Mouse (Mus musculus) hindbrain, postnatal 0 days (tissue): ENCODE measurements around the gene Rbms1. TPM values are rescaled to one million over a fixed set of nuclear protein-coding genes. Genes with fewer than 3 reads are reported as not detected.
"Not testable (repeated sequence)": the region's sequence is repeated elsewhere in the genome, so short reads cannot be mapped to it uniquely, and the experiment has no call there.

Experiments used
- ATAC-seq: fragments of 200-750 bp; cut with Nextera tagmentation; 2 replicates; pipeline ENCODE4 v1.8.0; 2017; ENCODE audit warnings: mild to moderate bottlenecking, moderate TSS enrichment, moderate library complexity
- DNase-seq: peaks from one replicate; pipeline ENCODE4 v3.0.0-alpha.2; 2015; ENCODE audit warnings: low spot score
- H3K27ac ChIP-seq: fragments of 300-500 bp; sonication (generic); 2 replicates; pipeline ENCODE4 v1.5.1; 2014; ENCODE audit warnings: mild to moderate bottlenecking
- H3K27me3 ChIP-seq: fragments of 300-500 bp; sonication (generic); 2 replicates; pipeline ENCODE4 v1.6.1; 2014; ENCODE audit warnings: low read length, mixed read lengths; ENCODE audit not compliant: insufficient read depth
- H3K36me3 ChIP-seq: fragments of 300-500 bp; sonication (generic); 2 replicates; pipeline ENCODE4 v1.6.1; 2014; ENCODE audit warnings: low read length, mixed read lengths; ENCODE audit not compliant: insufficient read depth
- H3K4me1 ChIP-seq: fragments of 300-500 bp; sonication (generic); 2 replicates; pipeline ENCODE4 v1.6.1; 2014; ENCODE audit warnings: antibody characterized with exemption, low read length, mixed read lengths; ENCODE audit not compliant: insufficient read depth
- H3K4me2 ChIP-seq: fragments of 300-500 bp; sonication (generic); 2 replicates; pipeline ENCODE4 v1.6.1; 2014; ENCODE audit warnings: low read depth, mild to moderate bottlenecking, low read length, moderate library complexity, mixed read lengths
- H3K4me3 ChIP-seq: fragments of 300-500 bp; sonication (generic); 2 replicates; pipeline ENCODE4 v1.5.1; 2014; ENCODE audit warnings: low read length
- H3K9ac ChIP-seq: fragments of 300-500 bp; sonication (generic); replicated peaks from 2 replicates; pipeline ENCODE4 v1.6.1; 2014; ENCODE audit warnings: mild to moderate bottlenecking, low read length, moderate library complexity, mixed read lengths
- H3K9me3 ChIP-seq: fragments of 300-500 bp; sonication (generic); 2 replicates; pipeline ENCODE4 v1.6.1; 2016; ENCODE audit warnings: low read length, mixed read lengths
- CTCF ChIP-seq: IDR thresholded peaks from 2 replicates; pipeline ENCODE4 v1.5.1; 2016; ENCODE audit warnings: antibody characterized with exemption, control low read depth, low read depth
- WGBS: fragments of 180-500 bp; shearing (Covaris S2); extraction: QIAGEN DNeasy Blood & Tissue Kit; methylation state at CpG from one replicate; pipeline ENCODE4 v1.1.7; 2014; 5-methylcytosine and 5-hydroxymethylcytosine counted together
- polyA plus RNA-seq: library from polyadenylated mRNA; unstranded; fragments of >200 nt; fragmentation: Nextera tagmentation; extraction: Ambion mirVana; gene quantifications from 2 replicates; pipeline ENCODE4 v1.2.1, GENCODE M21; 2015
- total RNA-seq: library from RNA; depleted of rRNA; stranded (reverse); fragments of >200 nt; gene quantifications from 2 replicates; pipeline ENCODE4 v1.2.3, GENCODE M21; 2014

Gene Rbms1
- total and polyA plus RNA-seq, 2 experiments from 2014 or later = 66.2 to 69.7 TPM

DNA sequence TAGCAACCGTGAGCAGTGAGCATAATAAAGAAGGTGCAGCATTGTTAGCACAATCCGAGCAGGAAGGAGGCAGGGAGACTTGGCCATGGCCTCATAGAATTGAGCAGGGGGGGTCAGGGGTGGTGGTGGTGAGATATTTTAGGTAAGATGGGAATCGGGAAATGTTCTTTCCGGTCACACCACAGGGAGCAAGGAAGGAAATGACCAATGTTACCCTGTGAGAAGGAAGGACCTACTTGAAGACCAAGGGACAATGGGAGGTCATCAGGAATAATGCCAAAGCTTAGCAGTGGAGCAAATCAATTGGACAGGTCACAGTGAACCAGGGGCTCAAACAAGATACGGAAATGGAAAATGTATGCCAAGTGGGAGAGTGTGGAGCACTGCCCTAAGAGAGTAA, 124.1 kb downstream of the Rbms1 start:
- Histone ChIP-seq H3K4me1 (peaks cover 11% of the 10 kb centered on the region; the same call in 1 of the 2 replicates), H3K27me3 (no peaks in the 10 kb centered on the region), H3K27ac (no peak overlapping the region), H3K4me3 (no peak overlapping the region), H3K36me3 (no peaks in the 10 kb centered on the region), H3K9me3 (no peaks in the 10 kb centered on the region), H3K9ac (no peak overlapping the region), H3K4me2 (no peak overlapping the region)
- ATAC-seq = no peak
- DNase-seq = no peak
- WGBS = 40% methylated on average over 5 of the region's 5 CpGs
- no peak for TF ChIP-seq CTCF

DNA sequence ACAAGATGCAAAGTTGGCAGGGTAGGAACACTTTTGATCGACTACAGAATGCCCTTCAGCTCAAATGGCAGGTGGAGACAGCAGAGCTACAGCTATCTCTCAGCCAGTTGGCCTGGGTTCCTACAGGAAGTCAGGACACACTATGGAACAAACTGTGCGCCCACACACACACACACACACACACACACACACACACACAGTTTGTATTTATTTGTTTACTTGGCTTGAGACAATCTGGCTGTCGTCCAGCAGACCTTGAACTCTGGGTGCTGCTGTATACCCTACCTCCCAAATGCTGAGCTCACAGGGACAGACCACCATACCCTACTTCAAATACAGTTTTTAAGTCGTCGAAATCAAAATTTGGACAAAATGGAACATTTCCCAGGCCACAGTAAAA, 125.4 kb downstream of the Rbms1 start:
- no peak for TF ChIP-seq CTCF
- DNase-seq (no peak), ATAC-seq (no peak)
- Histone ChIP-seq H3K9ac (no peak overlapping the region), H3K4me2 (no peak overlapping the region), H3K9me3 (no peaks in the 10 kb centered on the region), H3K4me3 (no peak overlapping the region), H3K36me3 (no peaks in the 10 kb centered on the region), H3K27me3 (no peaks in the 10 kb centered on the region), H3K27ac (no peak overlapping the region), H3K4me1 (peaks cover 11% of the 10 kb centered on the region; the same call in 1 of the 2 replicates)
- 66% methylated on average over 5 of the region's 5 CpGs for WGBS

GRCm38 (mm10) chr2:60836237-60836636, 126.8 kb downstream of the Rbms1 start:
- no peak overlapping the region for H3K27ac ChIP-seq
- H3K27me3 ChIP-seq = no peaks in the 10 kb centered on the region
- no peak for TF ChIP-seq CTCF
- 83% methylated on average over 7 of the region's 7 CpGs for WGBS
- H3K4me3 ChIP-seq = no peak overlapping the region
- DNase-seq (no peak), ATAC-seq (no peak)
- no peaks in the 10 kb centered on the region for H3K36me3 ChIP-seq
- no peak overlapping the region for H3K4me2 ChIP-seq
- no peak overlapping the region for H3K9ac ChIP-seq
- no peaks in the 10 kb centered on the region for H3K9me3 ChIP-seq
- H3K4me1 ChIP-seq = peaks cover 11% of the 10 kb centered on the region

DNA sequence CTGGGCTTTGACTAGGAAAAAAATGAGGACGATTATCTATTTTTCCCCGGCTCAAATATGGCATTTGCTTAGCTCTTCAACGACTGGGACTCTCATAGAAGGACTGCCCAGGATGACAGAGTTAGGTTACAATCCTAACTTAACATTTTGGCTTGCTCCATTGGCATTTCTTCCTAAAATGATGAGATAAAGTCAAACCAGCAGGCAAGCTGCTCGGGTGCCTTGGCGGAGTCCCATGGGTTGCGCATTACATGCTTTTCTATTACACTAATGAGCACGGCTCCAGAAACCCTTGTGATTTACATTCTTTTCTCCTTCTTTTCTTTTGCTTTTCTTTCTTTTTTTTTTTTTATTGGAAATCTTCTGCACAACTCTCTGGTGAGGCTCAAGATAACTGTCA, 128.7 kb downstream of the Rbms1 start:
- 68% methylated on average over 7 of the region's 7 CpGs for WGBS
- DNase-seq (no peak), ATAC-seq (no peak)
- Histone ChIP-seq H3K4me3 (no peak overlapping the region), H3K9ac (no peak overlapping the region), H3K27me3 (no peaks in the 10 kb centered on the region), H3K4me2 (no peak overlapping the region), H3K36me3 (no peaks in the 10 kb centered on the region), H3K9me3 (no peaks in the 10 kb centered on the region), H3K4me1 (peaks cover 11% of the 10 kb centered on the region), H3K27ac (no peak overlapping the region)
- no peak for TF ChIP-seq CTCF

DNA sequence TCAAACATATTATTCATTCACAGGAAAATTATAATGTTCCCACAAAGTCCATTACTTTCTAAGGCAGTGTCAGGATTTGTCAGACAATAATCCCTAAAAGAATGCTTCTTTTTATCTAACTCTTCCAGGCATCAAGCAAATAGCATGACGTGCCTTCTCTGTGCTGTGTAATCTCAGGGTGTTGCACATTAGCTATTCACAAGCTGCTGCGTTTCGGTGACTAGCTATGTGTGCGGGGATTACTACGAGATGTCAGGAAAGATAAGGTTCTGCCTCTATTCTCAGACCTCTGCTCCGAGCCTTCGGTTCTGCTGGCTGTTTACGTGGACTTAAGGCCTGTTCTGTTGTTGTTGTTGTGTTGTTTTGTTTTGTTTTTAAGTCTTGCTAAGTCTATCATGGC, 130.7 kb downstream of the Rbms1 start:
- ATAC-seq = no peak
- DNase-seq = no peak
- WGBS = 67% methylated on average over 8 of the region's 8 CpGs
- no peak overlapping the region for H3K9ac ChIP-seq
- no peaks in the 10 kb centered on the region for H3K27me3 ChIP-seq
- H3K4me3 ChIP-seq = no peak overlapping the region
- no peak for TF ChIP-seq CTCF
- no peak overlapping the region for H3K27ac ChIP-seq
- no peaks in the 10 kb centered on the region for H3K9me3 ChIP-seq
- H3K4me1 ChIP-seq = peaks cover 6% of the 10 kb centered on the region; the same call in 1 of the 2 replicates
- no peaks in the 10 kb centered on the region for H3K36me3 ChIP-seq
- no peak overlapping the region for H3K4me2 ChIP-seq

GRCm38 (mm10) chr2:60830464-60830863, 132.5 kb downstream of the Rbms1 start:
- H3K4me2 ChIP-seq, H3K27me3 ChIP-seq, H3K4me3 ChIP-seq, H3K9ac ChIP-seq, ATAC-seq, H3K9me3 ChIP-seq, DNase-seq, H3K36me3 ChIP-seq, H3K4me1 ChIP-seq, H3K27ac ChIP-seq: not testable (repeated sequence)
- 29% methylated on average over 1 of the region's 1 CpGs for WGBS

DNA sequence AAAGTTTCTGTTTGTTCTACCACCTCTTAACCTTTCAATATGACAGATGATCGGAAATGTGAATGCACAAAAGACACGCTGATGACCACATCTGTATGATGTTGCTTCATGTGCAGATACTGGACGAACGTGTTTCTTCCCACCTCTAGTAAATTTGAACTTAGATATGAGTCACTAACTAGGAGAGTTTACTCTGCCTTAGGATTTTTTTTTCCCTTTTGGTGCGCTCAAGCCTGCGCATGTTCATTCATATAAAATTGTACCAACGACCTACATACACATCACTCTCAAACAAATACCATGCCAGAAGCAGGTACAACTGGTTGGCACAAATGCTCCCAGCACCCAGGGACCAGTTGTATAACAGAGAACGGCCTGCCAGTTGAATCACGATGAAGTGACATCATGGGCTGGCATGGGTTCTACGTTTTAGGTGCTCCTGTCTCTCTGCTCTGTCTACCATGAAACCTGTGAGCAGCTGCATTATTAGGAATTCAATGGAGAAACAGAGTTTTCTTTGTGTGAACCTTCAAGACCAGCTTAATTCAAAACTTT, 134.0 kb downstream of the Rbms1 start:
- H3K36me3 ChIP-seq = no peaks in the 10 kb centered on the region
- H3K27me3 ChIP-seq = no peaks in the 10 kb centered on the region

More for the DNA sequence above, 134.0 kb downstream of the Rbms1 start:
- no peak for TF ChIP-seq CTCF
- H3K9me3 ChIP-seq = no peaks in the 10 kb centered on the region
- H3K9ac ChIP-seq = no peak overlapping the region
- H3K4me2 ChIP-seq = no peak overlapping the region
- no peak overlapping the region for H3K27ac ChIP-seq
- no peak for ATAC-seq
- 88% methylated on average over 10 of the region's 10 CpGs for WGBS
- DNase-seq = no peak
- no peaks in the 10 kb centered on the region; the same call in 1 of the 2 replicates for H3K4me1 ChIP-seq
- H3K4me3 ChIP-seq = no peak overlapping the region
